Mouse (Mus musculus): ENCODE measurements around the gene Fndc11. TPM values are rescaled to one million over a fixed set of nuclear protein-coding genes. Genes with fewer than 3 reads are reported as not detected.

Fndc11 gene
- polyA plus RNA-seq, 1 experiment from 2014 or later = 0.49 TPM

- Histone ChIP-seq H3K4me3 (replicated peaks; ENCODE audit: low read depth, low read length) (no peak overlapping the region), H3K4me2 (ENCODE audit: low read length) (no peak overlapping the region), H3K4me1 (ENCODE audit: control insufficient read depth, insufficient read depth, low read length) (no peaks in the 10 kb centered on the region), H3K27ac (replicated peaks; ENCODE audit: low read depth, low read length) (no peak overlapping the region), H3K27me3 (ENCODE audit: control insufficient read depth, insufficient read depth, low read length) (peaks cover 2% of the 10 kb centered on the region; the same call in 1 of the 2 replicates), H3K9me3 (ENCODE audit: control insufficient read depth, low read length) (no peaks in the 10 kb centered on the region), H3K9ac (replicated peaks; ENCODE audit: low read length) (no peak overlapping the region), H3K36me3 (ENCODE audit: control insufficient read depth, insufficient read depth, low read length) (no peaks in the 10 kb centered on the region)
- WGBS = 83% methylated on average over 9 of the region's 9 CpGs
- no peak for DNase-seq
- ATAC-seq (ENCODE audit: low FRiP score, low TSS enrichment) = no peak
Measured at GRCm38 (mm10) chr2:181206118-181206517, 13.7 kb upstream of the Fndc11 start.

- Histone ChIP-seq H3K9ac (replicated peaks; ENCODE audit: low read length) (no peak overlapping the region), H3K27ac (replicated peaks; ENCODE audit: low read depth, low read length) (no peak overlapping the region), H3K4me1 (ENCODE audit: control insufficient read depth, insufficient read depth, low read length) (peaks cover 12% of the 10 kb centered on the region; the same call in 1 of the 2 replicates), H3K4me2 (ENCODE audit: low read length) (peak overlapping the region; percentile 41), H3K9me3 (ENCODE audit: control insufficient read depth, low read length) (no peaks in the 10 kb centered on the region), H3K4me3 (replicated peaks; ENCODE audit: low read depth, low read length) (peak overlapping the region; percentile 18; the same call in 1 of the 2 replicates), H3K36me3 (ENCODE audit: control insufficient read depth, insufficient read depth, low read length) (no peaks in the 10 kb centered on the region), H3K27me3 (ENCODE audit: control insufficient read depth, insufficient read depth, low read length) (peaks cover 27% of the 10 kb centered on the region)
- ATAC-seq (ENCODE audit: low FRiP score, low TSS enrichment) (no peak), DNase-seq (peak; percentile 36)
- WGBS = 3% methylated on average over 34 of the region's 34 CpGs
Measured at GRCm38 (mm10) chr2:181212389-181213020, 7.3 kb upstream of the Fndc11 start.

GRCm38 (mm10) chr2:181213021-181213445, 6.8 kb upstream of the Fndc11 start, which contains the start of gene Srms:
Gene Srms (minus strand): TSS chr2:181213185.
- peak within 1 kb of the TSS; percentile 41 for H3K4me2 ChIP-seq (ENCODE audit: low read length)
- H3K27ac ChIP-seq (replicated peaks; ENCODE audit: low read depth, low read length) = no peak within 1 kb of the TSS
- peak within 1 kb of the TSS; percentile 18; the same call in 1 of the 2 replicates for H3K4me3 ChIP-seq (replicated peaks; ENCODE audit: low read depth, low read length)
- peaks cover 27% of the 10 kb centered on the region for H3K27me3 ChIP-seq (ENCODE audit: control insufficient read depth, insufficient read depth, low read length)
- no peaks in the 10 kb centered on the region for H3K36me3 ChIP-seq (ENCODE audit: control insufficient read depth, insufficient read depth, low read length)
- no peaks in the 10 kb centered on the region for H3K9me3 ChIP-seq (ENCODE audit: control insufficient read depth, low read length)
- WGBS = 2% methylated on average over 17 of the region's 17 CpGs
- DNase-seq (no peak), ATAC-seq (ENCODE audit: low FRiP score, low TSS enrichment) (no peak)
- no peak within 1 kb of the TSS for H3K9ac ChIP-seq (replicated peaks; ENCODE audit: low read length)
- H3K4me1 ChIP-seq (ENCODE audit: control insufficient read depth, insufficient read depth, low read length) = peaks cover 12% of the 10 kb centered on the region; the same call in 1 of the 2 replicates

GRCm38 (mm10) chr2:181216037-181216436, 3.8 kb upstream of the Fndc11 start:
- Histone ChIP-seq H3K27me3 (ENCODE audit: control insufficient read depth, insufficient read depth, low read length) (peaks cover 26% of the 10 kb centered on the region), H3K9me3 (ENCODE audit: control insufficient read depth, low read length) (no peaks in the 10 kb centered on the region), H3K27ac (replicated peaks; ENCODE audit: low read depth, low read length) (no peak overlapping the region), H3K4me3 (replicated peaks; ENCODE audit: low read depth, low read length) (no peak overlapping the region), H3K36me3 (ENCODE audit: control insufficient read depth, insufficient read depth, low read length) (no peaks in the 10 kb centered on the region), H3K4me1 (ENCODE audit: control insufficient read depth, insufficient read depth, low read length) (peaks cover 24% of the 10 kb centered on the region), H3K9ac (replicated peaks; ENCODE audit: low read length) (no peak overlapping the region), H3K4me2 (ENCODE audit: low read length) (no peak overlapping the region)
- 94% methylated on average over 6 of the region's 6 CpGs for WGBS
- DNase-seq = no peak
- no peak for ATAC-seq (ENCODE audit: low FRiP score, low TSS enrichment)

GRCm38 (mm10) chr2:181218881-181219485, 830 bp upstream of the Fndc11 start:
- no peak overlapping the region for H3K27ac ChIP-seq (replicated peaks; ENCODE audit: low read depth, low read length)
- WGBS = 67% methylated on average over 5 of the region's 5 CpGs

GRCm38 (mm10) chr2:181220361-181220760, 548 bp downstream of the Fndc11 start:
- Histone ChIP-seq H3K4me3 (replicated peaks; ENCODE audit: low read depth, low read length) (no peak overlapping the region), H3K27me3 (ENCODE audit: control insufficient read depth, insufficient read depth, low read length) (no peaks in the 10 kb centered on the region)
- 36% methylated on average over 2 of the region's 2 CpGs for WGBS

More at GRCm38 (mm10) chr2:181218881-181219485, 830 bp upstream of the Fndc11 start:
- no peak for DNase-seq
- Histone ChIP-seq H3K9ac (replicated peaks; ENCODE audit: low read length) (no peak overlapping the region), H3K36me3 (ENCODE audit: control insufficient read depth, insufficient read depth, low read length) (no peaks in the 10 kb centered on the region), H3K4me2 (ENCODE audit: low read length) (peak overlapping the region; percentile 62; the same call in 1 of the 2 replicates), H3K27me3 (ENCODE audit: control insufficient read depth, insufficient read depth, low read length) (no peaks in the 10 kb centered on the region), H3K4me1 (ENCODE audit: control insufficient read depth, insufficient read depth, low read length) (peaks cover 12% of the 10 kb centered on the region), H3K4me3 (replicated peaks; ENCODE audit: low read depth, low read length) (no peak overlapping the region), H3K9me3 (ENCODE audit: control insufficient read depth, low read length) (no peaks in the 10 kb centered on the region)
- no peak for ATAC-seq (ENCODE audit: low FRiP score, low TSS enrichment)

GRCm38 (mm10) chr2:181224994-181225393, 5.2 kb downstream of the Fndc11 start:
- H3K4me1 ChIP-seq (ENCODE audit: control insufficient read depth, insufficient read depth, low read length) = peaks cover 5% of the 10 kb centered on the region
- 91% methylated on average over 2 of the region's 2 CpGs for WGBS
- ATAC-seq (ENCODE audit: low FRiP score, low TSS enrichment) = no peak

More at GRCm38 (mm10) chr2:181220361-181220760, 548 bp downstream of the Fndc11 start:
- no peak for DNase-seq
- peaks cover 12% of the 10 kb centered on the region for H3K4me1 ChIP-seq (ENCODE audit: control insufficient read depth, insufficient read depth, low read length)
- no peaks in the 10 kb centered on the region for H3K36me3 ChIP-seq (ENCODE audit: control insufficient read depth, insufficient read depth, low read length)
- H3K27ac ChIP-seq (replicated peaks; ENCODE audit: low read depth, low read length) = no peak overlapping the region
- H3K9me3 ChIP-seq (ENCODE audit: control insufficient read depth, low read length) = no peaks in the 10 kb centered on the region
- H3K9ac ChIP-seq (replicated peaks; ENCODE audit: low read length) = no peak overlapping the region
- ATAC-seq (ENCODE audit: low FRiP score, low TSS enrichment) = no peak
- peak overlapping the region; percentile 62 for H3K4me2 ChIP-seq (ENCODE audit: low read length)

GRCm38 (mm10) chr2:181227122-181227521, 7.3 kb downstream of the Fndc11 start:
- no peaks in the 10 kb centered on the region for H3K4me1 ChIP-seq (ENCODE audit: control insufficient read depth, insufficient read depth, low read length)
- no peaks in the 10 kb centered on the region for H3K9me3 ChIP-seq (ENCODE audit: control insufficient read depth, low read length)
- DNase-seq (no peak), ATAC-seq (ENCODE audit: low FRiP score, low TSS enrichment) (no peak)
- H3K27ac ChIP-seq (replicated peaks; ENCODE audit: low read depth, low read length) = no peak overlapping the region
- H3K9ac ChIP-seq (replicated peaks; ENCODE audit: low read length) = no peak overlapping the region
- H3K36me3 ChIP-seq (ENCODE audit: control insufficient read depth, insufficient read depth, low read length) = no peaks in the 10 kb centered on the region
- no peaks in the 10 kb centered on the region for H3K27me3 ChIP-seq (ENCODE audit: control insufficient read depth, insufficient read depth, low read length)
- 90% methylated on average over 3 of the region's 3 CpGs for WGBS
- no peak overlapping the region for H3K4me2 ChIP-seq (ENCODE audit: low read length)
- no peak overlapping the region for H3K4me3 ChIP-seq (replicated peaks; ENCODE audit: low read depth, low read length)

More at GRCm38 (mm10) chr2:181224994-181225393, 5.2 kb downstream of the Fndc11 start:
- H3K9me3 ChIP-seq (ENCODE audit: control insufficient read depth, low read length) = no peaks in the 10 kb centered on the region
- H3K4me2 ChIP-seq (ENCODE audit: low read length) = no peak overlapping the region
- DNase-seq = no peak
- H3K27ac ChIP-seq (replicated peaks; ENCODE audit: low read depth, low read length) = no peak overlapping the region
- no peaks in the 10 kb centered on the region for H3K36me3 ChIP-seq (ENCODE audit: control insufficient read depth, insufficient read depth, low read length)
- H3K27me3 ChIP-seq (ENCODE audit: control insufficient read depth, insufficient read depth, low read length) = no peaks in the 10 kb centered on the region
- H3K9ac ChIP-seq (replicated peaks; ENCODE audit: low read length) = no peak overlapping the region
- no peak overlapping the region for H3K4me3 ChIP-seq (replicated peaks; ENCODE audit: low read depth, low read length)

Data from midbrain, embryonic 14.5 days (tissue).